Mouse (Mus musculus): ENCODE results near the gene Mpzl1. TPM values are rescaled to one million over a fixed set of nuclear protein-coding genes. Genes with fewer than 3 reads are reported as not detected.

Mpzl1 gene
- polyA plus RNA-seq, 1 experiment from 2014 or later: 56.3 TPM

DNA sequence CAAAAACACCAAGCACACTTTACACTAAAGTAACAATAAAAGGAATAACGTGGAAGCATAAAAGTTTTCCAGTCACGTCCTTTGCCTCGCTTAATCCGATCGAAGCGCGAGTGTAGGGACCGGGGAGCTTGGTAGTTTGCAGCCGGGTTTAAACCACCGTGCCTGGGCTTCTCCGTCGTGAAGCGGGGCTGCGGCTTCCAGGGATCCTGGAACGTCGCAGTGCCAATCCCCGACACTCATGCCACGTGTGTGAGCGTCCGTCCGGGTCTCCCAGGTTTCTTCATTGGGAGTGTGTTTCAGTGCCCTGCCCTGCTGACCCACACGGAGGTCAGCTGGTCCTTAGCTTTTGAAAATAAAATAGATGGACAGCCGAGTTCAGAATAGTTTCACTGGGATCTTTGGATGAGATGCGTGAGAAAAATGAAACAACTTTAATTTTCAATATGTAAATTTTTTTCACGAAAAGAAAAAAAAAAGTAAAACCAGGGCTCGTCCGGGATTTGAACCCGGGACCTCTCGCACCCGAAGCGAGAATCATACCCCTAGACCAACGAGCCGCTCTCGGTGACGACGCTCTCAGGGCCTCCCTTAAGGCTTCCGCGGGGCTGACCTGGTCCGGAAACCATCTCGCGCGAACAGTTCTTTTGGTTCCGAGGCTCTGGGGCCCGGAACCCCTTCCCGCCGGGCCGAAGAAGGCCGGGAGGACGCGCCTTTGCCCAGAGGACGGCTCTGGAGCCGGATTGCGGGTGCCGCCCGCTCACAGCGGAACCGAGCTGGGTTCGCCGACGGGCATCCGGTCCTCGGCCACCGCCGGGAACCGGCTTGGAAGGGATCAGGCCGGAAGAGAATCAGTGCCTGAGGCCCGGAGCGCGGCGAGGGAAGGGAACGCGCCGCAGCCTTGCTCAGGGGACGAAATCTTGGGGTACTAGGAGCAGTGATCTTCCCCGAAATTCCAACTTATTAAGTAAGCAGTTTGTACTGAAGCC is 7.7 kb upstream of the Mpzl1 start:
- H3K27ac ChIP-seq (ENCODE audit: low read depth, low read length): peak overlapping the region; percentile 95
- H3K36me3 ChIP-seq (ENCODE audit: control insufficient read depth, insufficient read depth): no peaks in the 10 kb centered on the region
- H3K9ac ChIP-seq (ENCODE audit: low read depth, low read length): peak overlapping the region; percentile 91
- no peaks in the 10 kb centered on the region for H3K4me1 ChIP-seq (replicated peaks; ENCODE audit: control insufficient read depth, insufficient read depth, low read length)
- ATAC-seq: peak; percentile 90
- under 1% methylated on average over 75 of the region's 75 CpGs for WGBS
- peak overlapping the region; percentile 76 for H3K4me2 ChIP-seq (replicated peaks; ENCODE audit: low read depth)
- H3K9me3 ChIP-seq (ENCODE audit: control insufficient read depth): no peaks in the 10 kb centered on the region
- H3K4me3 ChIP-seq (ENCODE audit: low read depth, low read length): peak overlapping the region; percentile 74
- no peaks in the 10 kb centered on the region for H3K27me3 ChIP-seq (replicated peaks; ENCODE audit: control insufficient read depth, insufficient read depth, low read length)
- no peak for TF ChIP-seq CTCF (IDR thresholded peaks at IDR 0.05; ENCODE audit: low read depth)

DNA sequence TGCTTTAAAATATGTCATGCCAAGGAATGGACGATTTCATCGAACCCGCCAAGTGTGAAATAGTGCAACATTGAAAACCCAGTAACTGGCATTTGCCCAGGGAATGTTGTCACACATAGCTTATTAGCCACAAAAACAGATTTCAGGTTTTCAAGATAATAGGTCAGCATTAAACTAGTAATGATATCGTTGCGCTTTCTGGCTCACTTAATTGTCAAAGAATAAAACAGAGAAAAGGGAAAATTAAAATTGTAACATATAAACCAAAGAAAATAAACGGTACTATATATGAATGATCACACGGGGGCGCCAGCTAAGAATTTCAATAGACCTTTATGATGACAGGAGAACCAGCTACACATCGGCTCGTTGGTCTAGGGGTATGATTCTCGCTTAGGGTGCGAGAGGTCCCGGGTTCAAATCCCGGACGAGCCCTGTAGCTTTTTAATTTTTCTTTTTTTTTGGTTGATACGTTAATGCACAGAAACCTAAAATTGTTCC is 7.0 kb upstream of the Mpzl1 start:
- Histone ChIP-seq H3K4me3 (ENCODE audit: low read depth, low read length) (peak overlapping the region; percentile 74), H3K36me3 (ENCODE audit: control insufficient read depth, insufficient read depth) (no peaks in the 10 kb centered on the region), H3K4me2 (replicated peaks; ENCODE audit: low read depth) (peak overlapping the region; percentile 76), H3K9ac (ENCODE audit: low read depth, low read length) (peak overlapping the region; percentile 91), H3K27me3 (replicated peaks; ENCODE audit: control insufficient read depth, insufficient read depth, low read length) (no peaks in the 10 kb centered on the region), H3K4me1 (replicated peaks; ENCODE audit: control insufficient read depth, insufficient read depth, low read length) (no peaks in the 10 kb centered on the region; the same call in 1 of the 2 replicates), H3K9me3 (ENCODE audit: control insufficient read depth) (no peaks in the 10 kb centered on the region), H3K27ac (ENCODE audit: low read depth, low read length) (peak overlapping the region; percentile 95)
- TF ChIP-seq CTCF (IDR thresholded peaks at IDR 0.05; ENCODE audit: low read depth): peak; percentile 80
- WGBS: 5% methylated on average over 16 of the region's 16 CpGs
- ATAC-seq: peak; percentile 73

DNA sequence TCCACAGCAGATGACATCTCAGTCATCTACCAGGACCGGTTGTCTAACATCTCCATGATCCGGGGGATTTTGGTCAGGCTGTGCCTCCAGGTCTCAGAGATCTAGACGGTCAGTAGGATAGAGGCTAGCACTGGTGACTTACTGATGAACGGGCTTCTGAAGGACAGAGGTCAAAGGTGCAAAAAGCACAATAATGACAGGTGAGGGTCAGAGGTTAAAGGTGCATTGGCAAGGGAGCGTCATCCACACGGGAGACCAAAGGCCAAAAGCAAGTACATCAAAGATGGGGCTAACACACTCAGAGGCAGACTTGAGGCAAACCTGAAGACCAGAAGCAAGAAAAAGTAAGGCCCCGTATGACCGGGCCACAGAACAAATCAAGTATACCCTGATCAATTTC is 2.0 kb upstream of the Mpzl1 start:
- no peak overlapping the region for H3K9ac ChIP-seq (ENCODE audit: low read depth, low read length)
- no peak overlapping the region for H3K27ac ChIP-seq (ENCODE audit: low read depth, low read length)
- H3K4me2 ChIP-seq (replicated peaks; ENCODE audit: low read depth): no peak overlapping the region
- H3K36me3 ChIP-seq (ENCODE audit: control insufficient read depth, insufficient read depth): no peaks in the 10 kb centered on the region
- no peaks in the 10 kb centered on the region for H3K27me3 ChIP-seq (replicated peaks; ENCODE audit: control insufficient read depth, insufficient read depth, low read length)
- H3K4me3 ChIP-seq (ENCODE audit: low read depth, low read length): no peak overlapping the region
- 76% methylated on average over 8 of the region's 8 CpGs for WGBS
- ATAC-seq: no peak
- no peak for TF ChIP-seq CTCF (IDR thresholded peaks at IDR 0.05; ENCODE audit: low read depth)
- H3K4me1 ChIP-seq (replicated peaks; ENCODE audit: control insufficient read depth, insufficient read depth, low read length): peaks cover 4% of the 10 kb centered on the region
- no peaks in the 10 kb centered on the region for H3K9me3 ChIP-seq (ENCODE audit: control insufficient read depth)

DNA sequence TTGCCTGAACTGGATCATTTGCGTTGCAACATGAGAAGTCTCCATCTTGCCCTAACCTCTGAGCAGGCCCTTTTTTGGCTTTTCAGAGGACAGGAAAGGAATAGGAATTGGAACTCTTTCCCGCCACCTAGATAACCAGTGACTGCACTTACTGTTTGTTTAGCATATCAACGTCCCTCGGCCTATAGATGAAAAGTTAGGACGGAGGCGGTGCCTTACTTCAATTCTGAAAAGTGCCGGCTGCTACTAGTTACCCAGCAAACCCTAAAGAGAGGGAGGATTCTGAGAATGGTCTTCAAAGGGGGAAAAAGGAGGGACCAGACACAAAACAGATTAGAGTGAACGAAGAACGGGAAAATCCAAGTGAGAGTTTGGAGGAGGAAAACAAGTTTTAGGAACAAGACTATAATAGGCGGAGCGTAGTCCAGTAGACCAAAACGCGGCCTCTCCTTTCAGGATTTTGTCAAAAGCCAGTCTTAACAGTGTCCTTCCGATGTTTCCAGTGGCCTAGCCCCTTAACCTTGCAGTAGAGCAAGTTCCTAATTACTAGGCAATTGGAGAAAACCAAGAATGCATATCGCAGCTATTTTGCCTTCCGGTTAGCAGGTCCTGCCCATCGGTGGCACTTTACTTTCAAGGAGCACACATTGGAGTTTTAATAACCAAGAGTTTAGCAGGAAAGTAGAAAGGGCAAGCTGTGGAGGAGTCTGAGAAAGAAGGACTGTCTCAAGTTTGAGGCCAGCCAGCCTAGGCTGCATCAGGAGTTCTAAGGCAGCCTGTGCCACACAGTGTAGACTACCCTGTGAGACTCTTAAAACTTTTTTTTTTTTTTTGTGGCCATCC is 938 bp upstream of the Mpzl1 start:
- Histone ChIP-seq H3K4me3 (ENCODE audit: low read depth, low read length) (peak overlapping the region; percentile 88), H3K27me3 (replicated peaks; ENCODE audit: control insufficient read depth, insufficient read depth, low read length) (no peaks in the 10 kb centered on the region), H3K36me3 (ENCODE audit: control insufficient read depth, insufficient read depth) (no peaks in the 10 kb centered on the region), H3K4me2 (replicated peaks; ENCODE audit: low read depth) (peak overlapping the region; percentile 88), H3K9ac (ENCODE audit: low read depth, low read length) (peak overlapping the region; percentile 53), H3K4me1 (replicated peaks; ENCODE audit: control insufficient read depth, insufficient read depth, low read length) (peaks cover 4% of the 10 kb centered on the region), H3K9me3 (ENCODE audit: control insufficient read depth) (no peaks in the 10 kb centered on the region), H3K27ac (ENCODE audit: low read depth, low read length) (peak overlapping the region; percentile 36; the same call in 1 of the 2 replicates)
- TF ChIP-seq CTCF (IDR thresholded peaks at IDR 0.05; ENCODE audit: low read depth): no peak
- WGBS: 27% methylated on average over 17 of the region's 17 CpGs
- no peak for ATAC-seq

DNA sequence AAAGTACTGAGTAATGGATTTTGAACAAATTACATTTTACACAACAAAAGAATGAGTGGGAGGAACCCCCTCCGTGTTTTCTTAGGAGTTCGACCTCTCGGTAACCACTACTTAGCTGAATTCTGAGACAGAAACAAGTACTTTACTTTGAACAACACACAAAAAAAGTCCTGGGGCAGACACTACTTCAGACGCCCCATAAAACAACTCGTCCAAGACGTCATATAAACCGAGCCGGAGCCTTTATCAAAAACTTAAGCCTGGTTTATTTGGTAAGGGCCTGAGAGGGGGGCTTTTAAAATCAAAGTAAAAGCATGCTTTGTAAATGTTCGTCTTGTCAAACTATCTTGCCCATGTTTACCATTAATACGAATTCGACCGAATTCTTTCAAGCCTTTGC is 993 bp downstream of the Mpzl1 start:
- no peak for ATAC-seq
- peak overlapping the region; percentile 86 for H3K9ac ChIP-seq (ENCODE audit: low read depth, low read length)
- H3K36me3 ChIP-seq (ENCODE audit: control insufficient read depth, insufficient read depth): no peaks in the 10 kb centered on the region; the same call in 1 of the 2 replicates
- peak overlapping the region; percentile 88 for H3K4me2 ChIP-seq (replicated peaks; ENCODE audit: low read depth)
- TF ChIP-seq CTCF (IDR thresholded peaks at IDR 0.05; ENCODE audit: low read depth): no peak
- peaks cover 12% of the 10 kb centered on the region for H3K4me1 ChIP-seq (replicated peaks; ENCODE audit: control insufficient read depth, insufficient read depth, low read length)
- H3K4me3 ChIP-seq (ENCODE audit: low read depth, low read length): peak overlapping the region; percentile 88
- no peak overlapping the region for H3K27ac ChIP-seq (ENCODE audit: low read depth, low read length)
- 3% methylated on average over 12 of the region's 12 CpGs for WGBS
- H3K27me3 ChIP-seq (replicated peaks; ENCODE audit: control insufficient read depth, insufficient read depth, low read length): no peaks in the 10 kb centered on the region
- no peaks in the 10 kb centered on the region for H3K9me3 ChIP-seq (ENCODE audit: control insufficient read depth)

DNA sequence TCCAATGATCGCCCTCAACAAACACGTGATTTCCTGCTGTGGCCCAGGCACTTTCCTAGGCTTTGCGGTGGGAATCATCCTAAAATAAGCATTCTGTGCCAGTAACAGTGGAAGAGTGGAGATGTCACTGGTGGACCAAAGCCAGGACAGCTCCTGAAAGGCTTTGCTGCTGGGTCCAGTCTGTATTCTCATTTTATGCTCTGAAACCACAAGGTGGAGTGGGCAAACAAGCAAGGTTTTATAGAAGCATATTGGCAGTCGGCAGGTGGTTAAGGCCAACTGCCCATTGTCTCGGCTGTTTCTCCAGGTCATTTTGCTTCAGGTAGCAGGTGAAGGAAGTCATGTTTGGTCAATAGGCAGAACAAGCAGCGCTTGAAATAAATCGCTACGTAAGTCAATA is 3.2 kb downstream of the Mpzl1 start:
- no peak for ATAC-seq
- no peak overlapping the region for H3K27ac ChIP-seq (ENCODE audit: low read depth, low read length)
- peak overlapping the region; percentile 51 for H3K4me2 ChIP-seq (replicated peaks; ENCODE audit: low read depth)
- H3K9ac ChIP-seq (ENCODE audit: low read depth, low read length): no peak overlapping the region
- WGBS: 51% methylated on average over 8 of the region's 8 CpGs
- peak; percentile 37 for TF ChIP-seq CTCF (IDR thresholded peaks at IDR 0.05; ENCODE audit: low read depth)
- H3K9me3 ChIP-seq (ENCODE audit: control insufficient read depth): no peaks in the 10 kb centered on the region
- H3K4me3 ChIP-seq (ENCODE audit: low read depth, low read length): no peak overlapping the region
- no peaks in the 10 kb centered on the region for H3K27me3 ChIP-seq (replicated peaks; ENCODE audit: control insufficient read depth, insufficient read depth, low read length)
- no peaks in the 10 kb centered on the region; the same call in 1 of the 2 replicates for H3K36me3 ChIP-seq (ENCODE audit: control insufficient read depth, insufficient read depth)
- peaks cover 12% of the 10 kb centered on the region for H3K4me1 ChIP-seq (replicated peaks; ENCODE audit: control insufficient read depth, insufficient read depth, low read length)
